Mouse (Mus musculus) lung, postnatal 25 days (tissue): ENCODE measurements around the gene Sox1.

Experiments used
- DNase-seq: peaks from one replicate; pipeline ENCODE4 v3.0.0; 2022; ENCODE audit warnings: low spot score

Gene Sox1

DNA sequence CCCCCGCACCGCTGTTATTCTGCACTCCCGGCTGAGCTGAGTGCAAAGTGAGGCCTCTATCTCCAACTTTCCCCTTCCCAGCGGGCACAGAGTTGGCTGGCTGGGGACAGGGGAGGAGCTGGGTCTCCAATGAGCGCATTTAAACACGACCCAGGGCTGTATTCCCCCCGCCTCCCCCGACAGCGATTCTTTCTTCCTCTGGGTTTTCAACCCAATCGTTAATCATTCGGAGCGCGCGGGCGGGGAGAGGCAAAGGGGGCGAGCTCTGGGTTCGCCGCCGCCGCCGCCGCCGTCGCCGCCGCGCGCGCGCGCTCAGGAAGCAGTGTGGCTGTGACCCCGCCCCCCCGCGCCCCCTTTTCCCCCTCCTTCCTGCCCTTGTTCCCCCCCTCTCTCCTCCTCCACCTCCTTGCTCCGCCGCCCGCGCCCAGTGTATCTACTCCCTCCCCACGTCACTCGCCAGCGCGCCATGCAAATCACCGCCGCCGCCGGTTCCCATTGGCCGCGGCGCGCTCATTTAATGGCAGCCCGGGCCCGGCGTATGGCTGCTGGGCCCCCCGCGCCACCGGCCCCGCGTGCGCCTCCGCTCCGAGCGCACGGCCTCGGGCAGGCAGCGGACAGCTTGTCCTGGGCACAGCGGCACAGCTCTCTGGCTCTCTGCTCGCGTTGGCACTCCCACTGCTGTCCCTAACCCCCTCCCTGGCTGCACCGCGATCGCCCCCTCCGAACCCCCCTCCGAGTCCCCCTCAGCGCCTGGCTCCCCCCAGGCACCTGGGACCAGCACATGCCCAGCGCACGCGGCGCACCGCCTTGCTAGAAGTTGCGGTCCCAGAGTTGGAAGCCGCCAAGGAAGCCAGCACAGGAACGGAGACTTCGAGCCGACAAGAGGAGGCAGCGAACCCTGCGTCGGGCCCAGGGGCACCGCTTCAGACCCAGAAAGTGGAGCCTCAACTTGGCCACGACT is at the start of gene Sox1:
Gene Sox1 (plus strand): TSS at position 225 of the 961 bp plus-strand sequence.
- no peak for DNase-seq

GRCm38 (mm10) chr8:12345881-12346280 is 49.2 kb upstream of the Sox1 start:
- DNase-seq = no peak

GRCm38 (mm10) chr8:12346870-12347269 is 48.2 kb upstream of the Sox1 start:
- DNase-seq = no peak

DNA sequence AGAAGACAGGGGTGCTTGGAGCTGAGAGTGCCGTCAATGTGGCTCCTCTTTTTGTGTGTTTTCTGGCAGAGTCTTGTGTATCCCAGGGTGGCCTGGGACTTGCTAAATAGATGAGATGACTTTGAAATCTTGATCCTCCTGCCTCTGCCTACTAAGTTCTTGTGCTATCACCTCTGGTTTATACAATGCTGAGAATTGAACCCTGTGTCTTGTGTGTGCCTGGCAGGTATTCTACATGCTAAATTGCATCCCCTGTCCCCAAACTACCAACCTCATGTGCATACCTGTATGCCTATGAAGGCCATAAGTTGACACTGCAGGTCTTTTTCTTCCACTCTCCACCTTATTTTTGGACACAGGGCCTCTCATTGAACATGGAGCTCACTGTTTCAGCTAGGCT is 46.8 kb upstream of the Sox1 start:
- no peak for DNase-seq

- DNase-seq = no peak
These were observed 45.5 kb upstream of the Sox1 start for GRCm38 (mm10) chr8:12349591-12349990.

- no peak for DNase-seq
These were observed 44.0 kb upstream of the Sox1 start for GRCm38 (mm10) chr8:12351121-12351520.

- DNase-seq = no peak
These were observed 40.6 kb upstream of the Sox1 start for GRCm38 (mm10) chr8:12354406-12355025.

DNA sequence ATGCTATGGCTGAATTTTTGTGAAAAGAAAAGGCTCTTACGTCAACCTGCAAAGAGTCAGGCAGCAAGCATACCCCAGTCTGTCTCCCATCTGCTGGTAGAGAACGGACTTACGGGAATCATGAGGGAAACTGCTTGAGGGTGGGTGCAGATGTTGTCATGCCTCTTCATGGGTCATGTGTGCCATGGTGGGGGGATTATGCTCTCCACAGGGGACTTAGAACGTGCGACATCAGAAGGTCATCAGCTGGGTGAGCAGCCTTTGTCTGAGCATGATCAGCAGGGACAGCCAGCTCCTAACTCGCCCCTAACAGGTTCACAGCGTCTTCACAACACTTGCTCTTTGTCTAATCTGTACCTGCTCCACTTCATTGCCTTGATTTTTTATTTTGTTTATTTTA is 26.9 kb upstream of the Sox1 start:
- DNase-seq = no peak

DNA sequence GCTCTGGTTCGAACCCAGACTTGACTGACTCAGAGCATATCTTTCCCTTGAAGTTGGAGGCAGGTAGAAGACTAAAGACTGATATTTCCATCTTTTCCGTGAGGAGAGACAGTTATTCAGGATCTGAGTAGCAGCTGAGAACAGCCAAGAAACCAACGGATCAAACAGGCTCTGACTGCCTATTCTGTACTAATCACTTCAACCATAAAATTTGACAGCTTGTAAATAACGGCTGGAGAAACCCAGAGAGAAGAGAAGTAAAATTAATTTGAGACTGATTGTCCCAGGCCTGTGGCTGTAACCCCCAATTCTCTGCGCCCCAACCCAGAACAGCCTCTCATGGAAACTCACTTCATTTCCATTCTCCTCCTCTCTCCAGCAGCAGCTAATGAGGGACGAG is 26.2 kb upstream of the Sox1 start:
- DNase-seq = no peak

DNA sequence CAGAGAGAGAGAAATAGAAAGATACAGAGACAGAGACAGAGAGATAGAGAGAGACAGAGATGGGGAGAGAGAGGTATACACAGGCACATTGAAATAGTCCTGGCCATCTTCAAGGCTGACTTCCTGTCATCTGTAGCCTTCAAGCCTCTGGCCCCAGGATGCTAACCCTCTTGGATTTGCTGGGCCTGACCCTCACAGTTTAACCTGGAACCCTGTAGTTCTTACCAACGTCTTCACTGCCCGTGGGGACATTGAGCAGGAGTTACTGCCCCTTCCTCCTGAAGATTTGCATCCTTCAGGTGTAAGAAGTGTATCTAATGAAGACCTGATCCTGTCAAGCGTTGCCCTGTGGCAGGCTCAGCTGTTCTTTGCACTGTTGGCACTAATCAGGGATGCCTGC is 14.0 kb upstream of the Sox1 start:
- DNase-seq = no peak

- DNase-seq = no peak
These were observed 12.2 kb upstream of the Sox1 start for GRCm38 (mm10) chr8:12382707-12383561.

- no peak for DNase-seq
These were observed 10.9 kb upstream of the Sox1 start for GRCm38 (mm10) chr8:12383979-12384890.

DNA sequence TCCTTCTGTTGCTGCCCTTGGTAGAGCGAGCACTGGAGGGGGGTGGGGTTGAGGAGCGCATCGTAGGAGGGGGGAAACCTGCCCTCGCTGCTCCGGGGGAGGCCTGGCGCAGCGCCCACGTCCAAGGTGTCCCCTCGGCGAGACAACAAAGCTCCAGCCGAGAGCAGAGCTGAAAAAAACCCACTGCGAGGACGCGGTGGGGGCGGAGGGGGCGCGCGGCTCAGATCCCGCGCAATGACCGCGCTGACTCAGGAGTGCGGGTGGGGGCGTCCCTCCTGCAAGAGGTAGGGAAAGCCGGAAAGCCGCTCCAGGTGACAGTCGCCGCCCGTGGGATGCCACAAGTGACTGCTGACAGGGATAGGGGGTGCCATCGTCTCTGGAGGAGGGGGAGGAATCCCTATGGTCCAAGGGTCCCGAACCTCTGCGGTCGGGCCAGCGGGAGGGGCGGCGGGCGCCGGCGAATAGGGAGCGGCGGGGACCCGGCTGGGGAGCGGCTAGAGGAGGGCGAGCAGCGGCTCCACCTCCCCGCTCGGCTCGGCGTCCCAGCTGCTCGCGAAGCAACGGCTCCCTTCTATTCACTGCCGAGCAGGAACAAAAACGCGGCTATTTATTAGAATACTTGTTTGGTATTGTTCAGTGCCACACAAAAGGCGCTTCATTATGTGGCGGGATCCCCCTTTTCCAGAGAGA is 10.0 kb upstream of the Sox1 start:
- DNase-seq = no peak

DNA sequence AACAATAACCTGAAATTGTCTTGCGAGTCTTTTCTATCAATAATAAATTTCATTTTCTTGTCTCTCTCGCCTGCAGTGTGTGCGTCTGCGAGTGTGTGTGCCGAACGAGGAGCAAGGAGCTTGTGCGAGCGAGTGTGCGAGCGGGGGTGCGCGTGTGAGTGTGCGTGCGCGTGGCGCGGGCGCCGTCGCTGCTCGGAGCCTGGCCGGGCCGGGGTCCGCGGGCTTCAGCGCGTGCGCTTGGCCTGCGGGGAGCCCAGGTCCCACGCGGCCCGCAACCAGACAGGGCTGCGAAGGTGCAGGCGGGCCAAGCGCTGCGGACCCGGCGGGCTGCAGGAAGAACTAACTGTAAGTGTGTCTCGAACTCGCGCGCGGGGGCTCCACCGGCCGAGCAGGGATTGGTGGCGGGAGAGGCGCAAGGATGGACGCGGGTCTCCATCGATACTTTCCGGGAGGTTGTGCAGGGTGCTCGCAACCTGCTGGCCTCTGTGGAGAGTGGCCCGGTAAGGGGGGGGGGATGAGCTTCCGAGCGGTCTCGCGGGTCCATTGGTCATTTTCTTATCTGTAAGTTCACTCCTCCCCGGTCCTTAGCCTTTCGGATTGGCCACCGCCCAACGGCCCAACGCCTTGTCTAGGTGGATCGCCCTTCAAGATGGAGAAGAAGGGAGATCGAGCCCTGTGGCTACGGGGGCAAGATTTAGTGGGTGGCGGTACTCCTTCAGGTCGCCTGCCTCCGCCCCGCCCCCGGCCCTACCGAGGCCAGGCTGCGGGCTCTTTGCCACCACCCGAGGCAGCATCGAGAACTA is 9.2 kb upstream of the Sox1 start:
- DNase-seq = no peak

DNA sequence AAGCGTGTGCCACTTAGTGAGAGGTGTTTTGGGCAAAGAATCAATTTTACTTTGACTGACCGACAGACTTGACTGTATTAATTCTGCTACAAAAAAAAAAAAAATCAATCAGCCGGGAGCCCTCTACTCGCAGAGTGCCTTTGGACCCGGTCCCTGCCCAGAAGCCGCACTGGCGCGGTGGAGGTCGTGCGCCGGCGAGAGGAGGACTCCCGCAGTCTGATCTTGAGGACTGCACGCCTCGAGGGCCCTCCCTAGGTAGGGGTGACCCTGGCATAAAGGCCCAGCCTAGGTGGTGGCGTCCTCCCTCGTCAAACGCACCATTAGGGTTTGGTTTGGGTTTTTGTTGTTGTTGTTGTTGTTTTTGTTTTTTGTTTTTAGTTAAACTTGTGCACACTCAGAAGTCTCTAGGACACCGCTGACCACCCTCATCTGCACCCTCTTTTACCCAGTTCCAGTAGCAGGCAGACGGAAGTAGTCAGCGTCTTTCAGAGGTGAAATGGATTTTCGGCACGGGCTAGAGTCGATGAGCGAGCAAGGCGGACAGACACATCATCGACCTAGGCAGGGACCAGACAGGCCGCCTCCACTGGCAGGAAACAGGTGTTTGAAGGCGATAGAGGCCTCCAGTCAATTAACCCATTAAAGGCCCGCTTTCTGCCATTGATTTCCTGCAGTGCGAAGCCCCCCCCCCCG is 8.4 kb upstream of the Sox1 start:
- no peak for DNase-seq

GRCm38 (mm10) chr8:12387223-12387860 is 7.8 kb upstream of the Sox1 start:
- no peak for DNase-seq

DNA sequence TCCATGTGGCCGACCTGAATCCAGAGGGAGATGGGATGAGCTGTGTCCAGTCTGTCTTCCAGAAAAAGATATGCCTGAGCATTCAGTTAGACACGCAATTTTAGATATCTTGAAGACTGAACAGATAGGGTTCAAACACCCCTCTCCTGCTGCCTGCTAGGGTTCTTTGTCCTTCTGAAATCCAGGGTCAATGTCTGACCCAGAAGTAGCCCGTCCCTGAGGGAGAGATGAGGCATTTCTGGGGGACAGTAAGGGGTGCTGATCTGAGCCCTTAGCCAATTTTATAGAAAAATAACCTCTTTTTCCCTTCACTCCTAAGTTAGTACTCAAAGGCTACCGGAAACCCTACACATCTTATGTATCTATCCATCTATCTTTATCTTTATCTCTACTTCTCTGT is 7.2 kb upstream of the Sox1 start:
- no peak for DNase-seq

- no peak for DNase-seq
These were observed 6.5 kb upstream of the Sox1 start for GRCm38 (mm10) chr8:12388390-12389115.
